Mouse (Mus musculus): ENCODE data around the gene Slc7a7.

- TF ChIP-seq POLR2A (IDR thresholded peaks at IDR 0.05; ENCODE audit: control insufficient read depth, low read depth, low read length), result no peak
- TF ChIP-seq CTCF (IDR thresholded peaks at IDR 0.05; ENCODE audit: control insufficient read depth, insufficient read depth, insufficient replicate concordance, low read depth, low read length), result no peak
These were observed 3.5 kb downstream of the Slc7a7 start for GRCm38 (mm10) chr14:54413877-54414700.

Data from testis, adult 2 months (tissue).